Mouse (Mus musculus) c-Kit-positive CD71-positive TER-119-negative erythroid progenitor cells, embryonic 14.5 days (primary cell): ENCODE results near the gene Hba-x.
"Not testable (repeated sequence)": the region's sequence is repeated elsewhere in the genome, so short reads cannot be mapped to it uniquely, and the experiment has no call there.

Experiments used
- DNase-seq: peaks from one replicate; pipeline ENCODE4 v3.0.0-alpha.2; 2013; ENCODE audit warnings: low read depth

The Hba-x gene

DNA sequence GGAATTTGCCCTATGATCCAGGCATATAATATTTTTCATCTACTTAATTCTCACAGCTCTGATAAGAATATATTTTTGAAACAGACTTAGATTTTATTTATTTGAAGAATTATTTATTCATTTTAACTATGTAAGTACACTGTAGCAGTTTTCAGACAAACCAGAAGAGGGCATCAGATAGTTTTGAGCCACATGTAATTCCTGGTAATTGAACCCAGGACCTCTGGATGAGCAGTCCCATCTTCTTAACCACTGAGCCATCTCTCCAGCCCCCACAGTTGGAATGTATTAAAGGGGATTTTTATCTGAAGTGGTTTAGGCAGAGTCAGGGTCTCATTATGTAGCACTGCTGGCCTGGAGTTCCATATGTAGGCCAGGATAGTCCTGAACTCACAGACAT lies 9.7 kb downstream of the Hba-x start:
- DNase-seq, result not testable (repeated sequence)

DNA sequence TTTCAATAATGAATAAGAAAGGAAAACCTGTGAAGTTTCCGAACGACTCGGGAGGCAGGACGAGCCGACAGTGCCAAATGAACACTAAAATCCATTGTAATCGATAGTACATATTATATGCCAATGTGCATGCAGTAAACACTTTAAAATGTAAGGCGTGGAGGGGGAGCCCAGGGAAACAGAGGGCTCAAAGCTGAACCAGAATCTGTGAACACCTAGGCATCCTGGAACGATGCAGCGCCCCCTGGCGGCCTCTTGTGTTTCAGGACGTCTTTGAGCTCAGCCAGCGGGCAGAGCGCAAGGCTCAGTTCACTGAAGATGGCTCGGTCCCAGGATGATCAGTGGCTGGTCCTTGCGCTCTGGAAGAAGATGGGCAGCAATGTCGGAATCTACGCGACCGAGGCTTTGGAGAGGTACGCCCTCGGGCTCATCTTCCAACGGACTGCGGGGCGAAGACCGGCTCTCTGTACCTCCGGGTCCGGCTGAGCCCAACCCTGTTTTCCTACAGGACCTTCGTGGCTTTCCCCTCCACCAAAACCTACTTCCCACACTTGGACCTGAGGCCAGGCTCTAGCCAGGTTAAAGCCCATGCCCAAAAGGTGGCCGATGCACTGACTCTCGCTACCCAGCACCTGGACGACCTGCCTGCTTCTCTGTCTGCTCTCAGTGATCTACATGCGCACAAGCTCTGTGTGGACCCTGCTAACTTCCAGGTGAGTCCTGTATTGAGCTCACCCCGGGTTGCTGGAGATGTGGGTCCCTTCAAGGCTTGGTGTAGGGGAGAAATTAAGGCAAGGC lies 10.7 kb downstream of the Hba-x start, which contains the start of gene Hbq1b:
TSS of gene Hbq1b (plus strand) at position 271 of the 798 bp plus-strand sequence.
- DNase-seq, result not testable (repeated sequence)

DNA sequence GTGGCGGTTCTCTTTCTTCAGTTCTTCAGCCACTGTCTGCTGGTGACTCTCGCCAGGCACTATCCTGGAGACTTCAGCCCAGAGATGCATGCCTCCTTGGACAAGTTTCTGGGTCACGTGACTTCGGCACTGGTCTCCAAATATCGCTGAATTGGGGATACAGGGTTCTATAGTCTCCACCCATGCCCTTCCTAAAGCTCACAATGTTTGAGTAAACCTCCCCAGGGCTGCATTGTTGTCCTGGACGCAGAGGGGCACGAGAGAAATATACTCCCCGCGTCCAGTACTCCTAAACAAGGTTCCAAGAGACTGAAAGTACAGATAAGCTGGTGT lies 11.3 kb downstream of the Hba-x start:
- DNase-seq, result no peak

DNA sequence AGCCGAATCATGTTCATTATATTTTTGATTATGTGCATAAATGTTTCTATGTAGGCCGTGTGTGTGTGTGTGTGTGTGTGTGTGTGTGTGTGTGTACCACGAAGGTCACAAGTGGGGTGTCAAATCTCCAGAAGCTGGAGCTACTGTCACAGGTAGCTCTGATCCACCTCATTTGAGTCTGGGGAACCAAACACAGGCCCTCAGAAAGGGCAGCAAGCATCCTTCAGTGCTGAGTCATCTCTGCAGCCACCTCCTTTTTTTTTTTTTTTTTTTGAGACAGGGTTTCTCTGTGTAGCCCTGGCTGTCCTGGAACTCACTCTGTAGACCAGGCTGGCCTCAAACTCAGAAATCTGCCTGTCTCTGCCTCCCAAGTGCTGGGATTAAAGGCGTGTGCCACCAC lies 16.6 kb downstream of the Hba-x start:
- not testable (repeated sequence) for DNase-seq

DNA sequence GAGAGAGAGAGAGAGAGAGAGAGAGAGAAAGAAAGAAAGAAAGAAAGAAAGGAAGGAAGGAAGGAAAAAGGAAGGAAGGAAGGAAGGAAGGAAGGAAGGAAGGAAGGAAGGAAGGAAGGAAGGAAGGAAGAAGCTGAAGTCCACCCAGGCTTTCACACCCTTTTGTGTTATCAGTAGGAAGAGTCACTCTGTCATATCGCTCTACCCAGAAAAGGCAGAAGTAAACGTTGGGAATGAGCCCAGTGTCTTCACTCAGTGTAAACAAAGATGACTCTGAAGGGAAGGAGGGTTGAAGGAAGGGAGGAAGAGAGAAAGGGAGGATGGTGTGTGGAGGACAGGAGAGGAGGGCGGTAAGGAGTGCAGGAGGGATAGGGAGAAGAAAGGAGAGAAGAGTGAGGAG lies 17.3 kb downstream of the Hba-x start:
- DNase-seq, result not testable (repeated sequence)

DNA sequence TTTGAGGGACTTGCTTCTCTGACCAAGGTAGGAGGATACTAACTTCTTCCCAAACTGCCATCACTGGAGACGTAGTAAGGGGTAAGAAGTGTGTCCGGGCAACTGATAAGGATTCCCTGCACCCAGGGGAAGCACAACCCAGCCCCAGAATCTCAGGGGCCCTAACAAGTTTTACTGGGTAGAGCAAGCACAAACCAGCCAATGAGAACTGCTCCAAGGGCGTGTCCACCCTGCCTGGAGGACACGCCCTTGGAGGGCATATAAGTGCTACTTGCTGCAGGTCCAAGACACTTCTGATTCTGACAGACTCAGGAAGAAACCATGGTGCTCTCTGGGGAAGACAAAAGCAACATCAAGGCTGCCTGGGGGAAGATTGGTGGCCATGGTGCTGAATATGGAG lies 20.0 kb downstream of the Hba-x start, which contains the start of gene Hba-a2:
TSS of gene Hba-a2 (plus strand) at position 287 of the 400 bp plus-strand sequence.
- DNase-seq, result not testable (repeated sequence)

DNA sequence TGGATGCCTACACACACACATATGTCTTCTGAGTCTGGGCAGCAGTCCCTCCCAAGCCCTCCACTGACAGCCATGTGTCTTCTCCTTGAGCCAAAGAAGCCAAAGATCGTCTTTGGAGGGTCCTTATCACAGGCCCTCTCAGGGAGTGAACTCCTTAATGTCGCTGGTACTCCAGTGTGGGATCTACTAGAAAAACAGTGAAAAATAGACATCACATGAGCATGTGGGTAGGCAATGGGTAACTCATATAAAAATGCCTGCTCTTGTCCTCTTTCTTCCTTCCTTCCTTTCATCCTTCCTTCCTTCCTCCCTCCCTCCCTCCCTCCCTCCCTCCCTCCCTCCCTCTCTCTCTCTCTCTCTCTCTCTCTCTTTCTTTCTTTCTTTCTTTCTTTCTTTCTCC lies 21.2 kb downstream of the Hba-x start:
- not testable (repeated sequence) for DNase-seq

DNA sequence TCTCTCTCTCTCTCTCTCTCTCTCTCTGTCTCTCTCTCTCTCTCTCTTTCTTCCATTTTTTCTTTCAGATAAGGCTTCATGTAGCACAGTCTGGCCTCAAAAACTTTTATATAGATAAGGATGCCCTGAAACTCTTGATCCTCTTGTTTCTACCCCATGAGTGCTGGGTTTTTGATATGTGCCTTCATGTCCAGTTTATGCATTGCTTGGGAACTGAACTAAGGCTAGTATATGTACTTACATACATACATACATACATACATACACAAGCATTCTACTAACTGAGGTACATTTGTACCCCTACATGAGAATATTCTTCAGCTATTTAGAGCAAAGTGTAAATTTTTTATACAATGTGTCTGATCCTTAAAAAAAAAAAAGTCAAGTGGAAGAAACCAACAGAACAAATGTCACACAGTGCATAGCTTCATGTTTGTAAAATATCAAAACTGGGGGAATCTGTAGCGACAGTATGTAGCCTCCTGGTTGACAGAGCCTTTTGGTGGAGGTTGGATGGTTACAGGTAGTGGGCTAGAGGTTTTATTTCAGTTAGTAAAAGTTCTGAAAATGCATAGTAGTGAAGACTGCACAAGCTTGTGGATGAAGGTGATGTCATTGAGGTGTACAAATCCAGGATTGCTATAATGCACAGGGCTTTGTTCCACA lies 21.8 kb downstream of the Hba-x start:
- no peak for DNase-seq

DNA sequence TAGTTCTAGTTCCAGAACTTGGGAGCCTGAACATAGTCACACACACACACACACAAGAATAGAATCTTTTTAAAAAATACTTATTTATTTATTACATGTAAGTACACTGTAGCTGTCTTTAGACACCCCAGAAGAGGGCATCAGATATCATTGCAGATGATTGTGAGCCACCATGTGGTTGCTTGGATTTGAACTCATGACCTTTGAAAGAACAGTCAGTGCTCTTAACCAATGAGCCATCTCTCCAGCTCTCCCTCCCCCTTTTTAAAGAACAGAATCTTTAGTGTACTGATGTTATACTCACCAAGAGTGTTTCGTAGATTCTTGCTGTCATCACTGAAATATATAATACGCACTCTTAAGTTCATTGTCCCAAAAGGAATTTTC lies 22.3 kb downstream of the Hba-x start:
- no peak for DNase-seq

DNA sequence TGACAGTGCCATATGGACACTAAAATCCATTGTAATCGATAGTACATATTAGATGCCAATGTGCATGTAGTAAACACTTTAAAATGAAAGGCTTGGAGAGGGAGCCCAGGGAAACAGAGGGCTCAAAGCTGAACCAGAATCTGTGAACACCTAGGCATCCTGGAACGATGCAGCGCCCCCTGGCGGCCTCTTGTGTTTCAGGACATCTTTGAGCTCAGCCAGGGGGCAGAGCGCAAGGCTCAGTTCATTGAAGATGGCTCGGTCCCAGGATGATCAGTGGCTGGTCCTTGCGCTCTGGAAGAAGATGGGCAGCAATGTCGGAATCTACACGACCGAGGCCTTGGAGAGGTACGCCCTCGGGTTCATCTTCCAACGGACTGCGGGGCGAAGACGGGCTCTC lies 23.7 kb downstream of the Hba-x start, which contains the start of gene Hbq1a:
TSS of gene Hbq1a (plus strand) at position 205 of the 400 bp plus-strand sequence.
- not testable (repeated sequence) for DNase-seq

DNA sequence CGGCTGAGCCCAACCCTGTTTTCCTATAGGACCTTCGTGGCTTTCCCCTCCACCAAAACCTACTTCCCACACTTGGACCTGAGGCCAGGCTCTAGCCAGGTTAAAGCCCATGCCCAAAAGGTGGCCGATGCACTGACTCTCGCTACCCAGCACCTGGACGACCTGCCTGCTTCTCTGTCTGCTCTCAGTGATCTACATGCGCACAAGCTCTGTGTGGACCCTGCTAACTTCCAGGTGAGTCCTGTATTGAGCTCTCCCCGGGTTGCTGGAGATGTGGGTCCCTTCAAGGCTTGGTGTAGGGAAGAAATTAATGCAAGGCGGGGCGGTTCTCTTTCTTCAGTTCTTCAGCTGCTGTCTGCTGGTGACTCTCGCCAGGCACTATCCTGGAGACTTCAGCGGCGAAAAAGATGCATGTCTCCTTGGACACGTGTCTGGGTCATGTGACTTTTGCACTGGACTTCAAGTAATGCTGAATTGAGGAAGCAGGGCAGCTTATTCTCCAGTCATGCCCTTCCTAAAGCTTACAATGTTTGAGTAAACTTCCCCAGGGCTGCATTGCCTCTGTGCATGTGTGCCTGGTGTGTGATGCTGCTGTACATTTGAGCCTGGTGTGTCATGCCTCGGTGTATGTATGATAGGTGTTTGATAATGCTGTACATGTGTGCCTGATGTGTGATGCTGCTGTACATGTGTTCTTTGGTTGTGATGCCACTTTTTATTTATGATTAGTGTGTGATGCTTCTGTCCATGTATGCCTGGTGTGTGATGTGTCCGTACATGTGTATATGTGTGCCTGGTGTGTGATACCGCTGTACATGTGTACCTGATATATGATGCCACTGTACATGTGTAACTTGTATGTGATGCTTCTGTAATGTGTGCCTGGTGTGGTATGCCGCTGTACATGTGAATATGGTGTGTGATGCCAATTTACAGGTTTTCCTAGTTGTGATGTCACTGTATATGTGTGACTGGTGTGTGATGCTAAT lies 24.4 kb downstream of the Hba-x start:
- no peak for DNase-seq

DNA sequence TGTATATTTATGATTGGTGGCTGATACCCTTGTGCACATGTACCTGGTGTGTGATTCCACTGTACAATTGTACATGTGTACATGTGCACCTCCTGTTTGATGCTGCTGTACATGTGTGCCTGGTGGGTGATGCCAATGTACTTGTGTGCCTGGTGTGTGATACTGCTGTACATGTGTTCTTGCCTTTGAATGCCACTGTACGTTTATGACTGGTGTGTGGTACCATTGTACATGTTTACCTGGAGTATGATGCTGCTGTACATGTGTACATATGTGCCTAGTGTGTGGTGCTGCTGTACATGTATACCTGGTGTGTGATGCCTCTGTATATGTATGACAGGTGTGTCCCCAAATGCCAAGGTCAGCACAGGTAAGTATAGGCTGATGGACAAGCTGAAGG lies 25.3 kb downstream of the Hba-x start:
- DNase-seq, result no peak

DNA sequence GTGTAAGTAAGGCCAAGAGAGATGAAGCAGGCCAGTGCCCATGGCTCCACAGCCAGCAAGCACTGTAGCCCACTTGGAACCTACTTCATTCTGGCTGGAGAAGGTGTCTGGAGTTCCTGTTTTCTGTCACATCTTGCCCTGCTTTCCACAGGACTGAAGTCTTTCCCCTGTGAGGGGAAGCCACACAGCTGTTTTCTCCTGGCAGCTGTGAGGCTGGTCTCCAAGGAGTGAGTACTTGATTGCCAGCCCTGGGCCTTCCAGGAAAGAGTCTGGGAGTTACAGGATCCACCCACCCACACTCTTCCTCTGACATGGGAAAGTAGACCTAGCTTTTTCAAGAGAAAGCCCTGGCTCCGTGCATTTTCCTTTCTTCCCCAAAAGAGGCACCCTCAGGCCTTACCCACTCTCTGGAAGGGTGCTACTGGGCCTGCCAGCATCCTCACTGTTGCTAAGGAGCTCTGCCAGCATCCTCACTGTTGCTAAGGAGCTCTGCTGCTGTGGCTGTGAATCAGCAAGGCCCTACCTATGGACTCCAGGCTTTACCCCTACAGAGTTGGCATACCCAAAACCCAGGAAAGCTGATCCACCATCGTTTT lies 26.7 kb downstream of the Hba-x start:
- DNase-seq, result no peak

DNA sequence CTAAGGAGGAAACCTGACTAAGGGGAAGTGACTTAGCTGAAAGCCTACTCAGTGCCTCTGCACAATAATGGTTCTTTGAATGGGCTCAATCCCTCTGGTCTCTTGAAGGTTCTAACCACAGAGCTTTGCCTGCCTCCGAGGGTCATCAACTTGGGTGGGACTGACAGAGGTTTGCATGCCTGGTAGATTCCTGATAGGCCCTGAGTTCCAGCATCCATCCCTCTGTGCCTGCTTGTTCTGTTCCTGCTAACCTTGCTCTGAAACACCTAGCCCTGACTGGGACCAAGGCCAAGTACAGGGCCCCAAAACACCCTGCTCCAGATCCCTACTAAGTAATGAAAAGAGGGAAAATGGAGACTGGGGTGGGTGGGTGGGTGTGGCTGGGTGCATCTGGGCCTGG lies 27.3 kb downstream of the Hba-x start:
- DNase-seq, result no peak

DNA sequence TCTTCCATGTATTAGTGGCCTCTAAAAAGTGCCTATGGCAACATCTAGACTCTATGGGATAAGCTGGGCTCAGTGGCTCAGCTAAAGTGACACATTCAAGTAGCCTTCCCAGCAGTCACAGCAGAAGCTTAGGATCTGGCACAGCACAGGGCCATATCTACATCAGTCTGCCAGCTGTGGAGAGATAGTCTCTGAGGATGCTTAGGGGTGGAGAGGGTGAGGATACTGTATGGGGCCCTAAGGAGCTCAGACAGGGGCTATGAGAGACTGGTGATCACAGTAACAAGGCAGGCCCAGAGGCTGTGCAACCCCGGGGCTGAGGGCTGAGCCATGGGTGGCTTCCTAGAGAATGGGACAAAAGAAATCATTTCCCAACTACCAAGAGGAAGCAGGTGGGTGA lies 30.8 kb downstream of the Hba-x start:
- no peak for DNase-seq

DNA sequence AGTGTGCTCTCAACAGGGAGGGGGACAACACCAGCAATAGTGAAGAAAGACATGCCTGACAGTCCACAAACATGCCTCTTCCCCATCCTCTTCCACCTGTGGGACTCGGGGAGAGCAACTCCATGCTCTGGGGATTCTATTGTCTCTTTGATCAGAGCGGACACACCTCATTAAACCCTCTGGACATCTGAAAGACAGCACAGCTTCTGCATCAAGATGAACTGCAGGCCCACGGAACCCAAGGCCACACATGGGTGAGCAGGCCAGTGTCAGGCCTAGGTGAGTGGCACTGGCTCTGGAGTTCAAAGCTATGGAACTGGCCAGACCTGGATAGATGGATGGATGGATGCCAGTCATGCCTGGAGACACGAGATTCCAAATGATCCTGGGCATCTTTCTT lies 33.2 kb downstream of the Hba-x start:
- DNase-seq, result no peak

DNA sequence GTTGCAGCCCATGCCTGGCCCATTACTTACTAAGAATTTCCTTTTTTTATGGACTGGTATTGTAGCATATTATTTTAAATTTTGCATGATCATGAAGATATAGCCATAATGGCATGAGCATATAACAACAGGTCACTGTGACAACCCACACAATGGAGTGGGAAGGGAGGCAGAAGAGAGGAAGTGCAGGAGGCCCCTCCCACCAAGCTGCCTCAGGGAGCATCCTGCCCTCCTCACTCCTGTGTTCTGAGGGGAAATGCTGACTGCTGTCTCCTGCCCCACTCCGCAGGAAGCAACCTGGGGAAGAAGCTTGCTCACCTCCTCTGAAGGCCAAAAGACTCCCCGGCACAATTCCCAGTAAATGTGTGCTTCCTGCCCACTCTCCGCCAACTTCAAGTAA lies 33.7 kb downstream of the Hba-x start:
- no peak for DNase-seq

DNA sequence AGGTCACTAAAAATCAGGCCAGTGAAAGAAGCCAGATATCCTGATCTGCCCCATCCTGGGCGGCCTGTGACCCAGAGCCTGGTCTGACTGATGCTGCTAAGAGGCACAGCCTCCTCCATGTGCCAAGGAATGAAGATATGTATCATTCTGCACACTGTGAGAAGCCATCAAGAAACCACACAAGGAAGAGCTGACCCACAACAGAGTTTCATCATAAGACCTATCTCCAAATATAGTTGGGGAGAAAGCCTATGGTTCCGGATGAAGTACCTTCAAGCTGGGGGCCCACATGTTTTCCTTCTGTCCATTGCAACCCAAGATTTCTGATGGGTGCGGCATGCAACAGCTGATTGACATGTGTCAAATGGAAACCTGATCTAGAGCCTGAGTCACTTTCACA lies 39.8 kb downstream of the Hba-x start:
- no peak for DNase-seq

DNA sequence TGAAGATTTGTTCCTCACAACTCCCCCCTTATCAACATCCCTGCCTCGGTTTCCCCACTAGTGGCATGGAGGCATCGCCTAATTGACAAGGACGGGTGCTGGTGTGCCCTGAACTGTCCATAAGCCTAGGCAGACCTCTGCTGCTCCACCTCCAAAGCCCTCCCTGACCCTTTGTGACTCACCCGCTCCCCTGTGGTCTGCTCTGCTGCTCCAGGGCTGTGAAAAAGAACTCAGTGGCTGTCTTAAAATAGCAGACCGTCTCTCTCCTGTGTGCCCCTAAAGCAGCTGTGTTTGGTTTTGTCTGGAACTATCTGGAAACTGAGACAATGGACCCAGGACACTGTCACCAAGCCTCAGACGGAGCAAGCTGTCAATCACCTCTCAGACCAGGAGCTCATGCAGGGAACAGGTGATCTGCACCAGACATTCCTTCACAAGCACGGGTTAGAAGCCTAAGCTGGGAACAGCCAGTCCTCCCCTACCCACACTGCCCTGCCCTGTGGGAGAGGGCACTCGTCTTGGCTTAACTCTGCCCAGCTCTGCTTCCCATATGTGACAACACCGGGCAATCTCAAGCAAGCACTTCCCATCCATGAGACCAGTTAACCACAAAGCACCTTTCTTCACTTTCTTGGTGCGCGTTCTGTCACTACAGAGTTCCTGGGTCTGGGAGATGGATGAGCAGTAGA lies 44.5 kb downstream of the Hba-x start:
- no peak for DNase-seq

DNA sequence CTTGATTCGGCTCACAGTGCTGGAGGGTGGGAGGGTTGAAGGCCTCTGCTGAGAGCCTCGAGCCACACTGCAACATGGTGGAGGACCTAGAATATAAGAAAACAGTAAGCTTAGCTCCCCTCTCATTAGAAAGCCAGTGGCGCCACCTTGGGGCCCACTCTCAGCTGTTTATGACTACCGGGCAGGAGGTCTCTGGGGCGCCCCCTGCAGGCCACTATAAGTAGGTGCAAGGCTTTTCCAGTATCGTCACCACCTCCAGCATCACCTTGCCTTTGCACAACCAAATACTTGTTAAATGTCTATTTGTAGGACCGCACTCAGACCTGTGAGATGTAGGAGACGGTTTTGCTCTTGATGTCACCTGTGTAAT lies 45.0 kb downstream of the Hba-x start:
- DNase-seq, result peak; percentile 79

DNA sequence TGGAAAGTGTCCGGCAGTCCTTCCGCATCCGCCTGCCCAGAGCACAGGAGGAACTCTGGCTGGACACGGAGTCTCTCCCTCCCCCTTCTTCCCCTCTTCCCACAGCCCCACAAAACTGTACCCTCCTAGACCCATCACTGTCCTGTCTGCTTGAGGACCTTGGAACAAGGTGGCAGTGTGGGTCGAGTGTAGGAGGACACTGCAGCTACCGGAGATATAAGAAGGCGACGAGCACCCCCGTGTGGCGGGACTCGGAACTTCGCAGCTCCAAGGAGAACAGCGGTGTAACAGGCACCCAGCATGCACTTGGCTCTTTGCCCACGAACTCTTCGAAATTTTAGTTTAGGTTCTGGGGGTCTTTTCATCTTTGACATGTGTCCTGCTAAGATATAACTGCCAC lies 48.4 kb downstream of the Hba-x start:
- DNase-seq, result peak; percentile 66
